7 mouse cellular contexts compared by ENCODE assay signal in genomic region chr5:75067125-75067756, GRCm38 (mm10). TPM values are rescaled to one million over a fixed set of nuclear protein-coding genes. Genes with fewer than 3 reads are reported as not detected.
DNase-seq lines count a peak whose midpoint lies in the region; ATAC-seq and TF ChIP-seq lines count a peak whose summit lies in the region.

No protein-coding gene starts in this region.

- ATAC-seq in intestine, postnatal 0 days: no peak
- ATAC-seq in lung, embryonic 15.5 days (ENCODE audit: borderline replicate concordance, extremely low read depth, low FRiP score, low TSS enrichment): peak; percentile 78

- H3K27ac ChIP-seq in forebrain, embryonic 10.5 days: peak overlapping the region; percentile 48
- H3K27ac ChIP-seq in intestine, postnatal 0 days (ENCODE audit: low read depth, low read length): no peak overlapping the region
- H3K27ac ChIP-seq in lung, embryonic 15.5 days: no peak overlapping the region
- no peak overlapping the region for H3K27ac ChIP-seq in olfactory bulb, adult 2 months (ENCODE audit: insufficient read depth, low read depth, low read length)

- H3K4me2 ChIP-seq in intestine, postnatal 0 days (replicated peaks; ENCODE audit: low read depth): peak overlapping the region; percentile 73
- H3K4me2 ChIP-seq in lung, embryonic 15.5 days: peak overlapping the region; percentile 82

- peak overlapping the region; percentile 77 for H3K4me3 ChIP-seq in E14TG2a.4 (replicated peaks; ENCODE audit: low read length)
- H3K4me3 ChIP-seq in forebrain, embryonic 10.5 days: peak overlapping the region; percentile 55
- peak overlapping the region; percentile 35 for H3K4me3 ChIP-seq in intestine, postnatal 0 days (ENCODE audit: low read depth, low read length)
- H3K4me3 ChIP-seq in lung, embryonic 15.5 days: peak overlapping the region; percentile 42
- H3K4me3 ChIP-seq in olfactory bulb, adult 2 months (ENCODE audit: insufficient read depth, low read depth, low read length): peak overlapping the region; percentile 25

- peaks cover 51% of the 10 kb centered on the region for H3K4me1 ChIP-seq in E14TG2a.4 (replicated peaks; ENCODE audit: low read depth, low read length)
- H3K4me1 ChIP-seq in forebrain, embryonic 10.5 days: peaks cover 56% of the 10 kb centered on the region
- no peaks in the 10 kb centered on the region; the same call in 1 of the 2 replicates for H3K4me1 ChIP-seq in intestine, postnatal 0 days (replicated peaks; ENCODE audit: control insufficient read depth, insufficient read depth, low read length)
- peaks cover 16% of the 10 kb centered on the region for H3K4me1 ChIP-seq in lung, embryonic 15.5 days
- H3K4me1 ChIP-seq in olfactory bulb, adult 2 months (ENCODE audit: control insufficient read depth, insufficient read depth, low read length): peaks cover 14% of the 10 kb centered on the region; the same call in 1 of the 2 replicates

- no peak overlapping the region for H3K9ac ChIP-seq in intestine, postnatal 0 days (ENCODE audit: low read depth, low read length)
- 0 out of 2 replicates have a peak overlapping the region, but pooled peaks have one; percentile 22 for H3K9ac ChIP-seq in lung, embryonic 15.5 days

- under 1% methylated on average over 30 of the region's 30 CpGs for WGBS in forebrain, embryonic 10.5 days
- WGBS in intestine, postnatal 0 days: 1% methylated on average over 30 of the region's 30 CpGs
- 2% methylated on average over 30 of the region's 30 CpGs for WGBS in lung, embryonic 15.5 days
- WGBS in olfactory bulb, adult 2 months: 4% methylated on average over 30 of the region's 30 CpGs

- peaks cover 12% of the 10 kb centered on the region for H3K9me3 ChIP-seq in E14TG2a.4 (ENCODE audit: low read length)
- peaks cover 12% of the 10 kb centered on the region for H3K9me3 ChIP-seq in forebrain, embryonic 10.5 days
- 0 out of 2 replicates have a peak, but pooled peaks cover 3% of the 10 kb centered on the region for H3K9me3 ChIP-seq in intestine, postnatal 0 days (ENCODE audit: control insufficient read depth)
- H3K9me3 ChIP-seq in lung, embryonic 15.5 days: no peaks in the 10 kb centered on the region

- no peaks in the 10 kb centered on the region for H3K36me3 ChIP-seq in E14TG2a.4 (ENCODE audit: insufficient read depth, low read length)
- H3K36me3 ChIP-seq in forebrain, embryonic 10.5 days (replicated peaks): no peaks in the 10 kb centered on the region
- H3K36me3 ChIP-seq in intestine, postnatal 0 days (ENCODE audit: control insufficient read depth, insufficient read depth): no peaks in the 10 kb centered on the region
- no peaks in the 10 kb centered on the region for H3K36me3 ChIP-seq in lung, embryonic 15.5 days

- peaks cover 64% of the 10 kb centered on the region for H3K27me3 ChIP-seq in E14TG2a.4 (ENCODE audit: insufficient read depth, low read length)
- H3K27me3 ChIP-seq in forebrain, embryonic 10.5 days (ENCODE audit: poor library complexity, severe bottlenecking): peaks cover 99% of the 10 kb centered on the region
- peaks cover 57% of the 10 kb centered on the region for H3K27me3 ChIP-seq in intestine, postnatal 0 days (replicated peaks; ENCODE audit: control insufficient read depth, insufficient read depth, low read length)
- H3K27me3 ChIP-seq in lung, embryonic 15.5 days: peaks cover 67% of the 10 kb centered on the region

- TF ChIP-seq POLR2A in olfactory bulb, adult 2 months (IDR thresholded peaks at IDR 0.05; ENCODE audit: insufficient read depth, low read depth, low read length): no peak

- peak; percentile 93 for DNase-seq in CD4-positive, CD25-positive, alpha-beta regulatory T cell, adult 2 months (ENCODE audit: low read depth, low spot score)
- DNase-seq in forebrain, embryonic 10.5 days (ENCODE audit: extremely low spot score, low spot score): peak; percentile 67
- peak; percentile 92 for DNase-seq in thymus, postnatal 14 days

- TF ChIP-seq CTCF in E14TG2a.4 (conservative IDR thresholded peaks at IDR 0.05; ENCODE audit: low read length): no peak
- TF ChIP-seq CTCF in intestine, postnatal 0 days (IDR thresholded peaks at IDR 0.05; ENCODE audit: low read depth): no peak
- no peak for TF ChIP-seq CTCF in olfactory bulb, adult 2 months (IDR thresholded peaks at IDR 0.05; ENCODE audit: insufficient read depth, low read depth, low read length)

RNA-seq across cellular contexts. Expression of gene Gsx2, which starts 8.2 kb away (rescaled TPM):
- 8.8 and 10.5 TPM in 2 replicates for polyA plus RNA-seq in forebrain, embryonic 10.5 days (2016; fragmentation: Nextera tagmentation; extraction: Ambion mirVana)
- not detected in 2 replicates for polyA plus RNA-seq in intestine, postnatal 0 days (2015; fragmentation: Nextera tagmentation; extraction: Ambion mirVana)
- not detected in 2 replicates for polyA plus RNA-seq in lung, embryonic 15.5 days (2015; fragmentation: Nextera tagmentation; extraction: Ambion mirVana)
- not detected in 2 replicates for polyA plus RNA-seq in olfactory bulb, adult 2 months (2012; ENCODE audit: insufficient read depth, insufficient read length, low replicate concordance, missing spikeins)

RNA-seq across cellular contexts. Expression of gene Chic2, which starts 22.7 kb away (rescaled TPM):
- 34.4 and 37.8 TPM in 2 replicates for polyA plus RNA-seq in forebrain, embryonic 10.5 days (2016; fragmentation: Nextera tagmentation; extraction: Ambion mirVana)
- 30.7 and 34.7 TPM in 2 replicates for polyA plus RNA-seq in intestine, postnatal 0 days (2015; fragmentation: Nextera tagmentation; extraction: Ambion mirVana)
- 36.0 and 36.1 TPM in 2 replicates for polyA plus RNA-seq in lung, embryonic 15.5 days (2015; fragmentation: Nextera tagmentation; extraction: Ambion mirVana)
- polyA plus RNA-seq in olfactory bulb, adult 2 months (2012; ENCODE audit: insufficient read depth, insufficient read length, low replicate concordance, missing spikeins): 415 TPM in 1 of 2 replicates, not detected in the other

Comparison
In these comparisons a context has a peak if more than half of its experiments do, and no peak if none do; other contexts are left out.
1. H3K4me3 ChIP-seq: peak in every context shown above with its lines; median percentile 77 in E14TG2a.4; 55 in forebrain, embryonic 10.5 days; 42 in lung, embryonic 15.5 days; 35 in intestine, postnatal 0 days; 25 in olfactory bulb, adult 2 months.